Mouse (Mus musculus) c-Kit-positive CD71-positive TER-119-positive erythroid progenitor cells, embryonic 14.5 days (primary cell): ENCODE results near the gene Capg.
"Not testable (repeated sequence)": the region's sequence is repeated elsewhere in the genome, so short reads cannot be mapped to it uniquely, and the experiment has no call there.

Experiments
- DNase-seq: peaks from one replicate; pipeline ENCODE4 v3.0.0-alpha.2; 2013; ENCODE audit warnings: low spot score

The Capg gene

GRCm38 (mm10) chr6:72533555-72533954 lies 10.6 kb upstream of the Capg start:
- DNase-seq = not testable (repeated sequence)

- peak; percentile 60 for DNase-seq
These were observed 10.0 kb upstream of the Capg start for GRCm38 (mm10) chr6:72534035-72534809.

GRCm38 (mm10) chr6:72535165-72535564 lies 9.0 kb upstream of the Capg start:
- DNase-seq = peak; percentile 82

- no peak for DNase-seq
These were observed 6.1 kb upstream of the Capg start for GRCm38 (mm10) chr6:72537998-72538500.

- DNase-seq = peak; percentile 84
These were observed 5.6 kb upstream of the Capg start for GRCm38 (mm10) chr6:72538562-72539031.

GRCm38 (mm10) chr6:72543265-72543850 lies 833 bp upstream of the Capg start:
- DNase-seq = no peak

- DNase-seq = no peak
These were observed 1.2 kb downstream of the Capg start for GRCm38 (mm10) chr6:72545377-72545776.

GRCm38 (mm10) chr6:72547121-72547520 lies 2.9 kb downstream of the Capg start:
- no peak for DNase-seq

GRCm38 (mm10) chr6:72547862-72548261 lies 3.7 kb downstream of the Capg start:
- DNase-seq = no peak

GRCm38 (mm10) chr6:72549041-72549580 lies 4.9 kb downstream of the Capg start:
- peak; percentile 56 for DNase-seq

- DNase-seq = no peak
These were observed 5.8 kb downstream of the Capg start for GRCm38 (mm10) chr6:72550025-72550424.

- no peak for DNase-seq
These were observed 6.4 kb downstream of the Capg start for GRCm38 (mm10) chr6:72550503-72551100.

- DNase-seq = no peak
These were observed 8.2 kb downstream of the Capg start for GRCm38 (mm10) chr6:72552171-72553078.

GRCm38 (mm10) chr6:72553079-72553412 lies 8.9 kb downstream of the Capg start:
- no peak for DNase-seq

GRCm38 (mm10) chr6:72560801-72561200 lies 16.6 kb downstream of the Capg start:
- DNase-seq = no peak

GRCm38 (mm10) chr6:72562486-72562885 lies 18.3 kb downstream of the Capg start:
- no peak for DNase-seq

- DNase-seq = no peak
These were observed 18.7 kb downstream of the Capg start for GRCm38 (mm10) chr6:72562894-72563293.

- DNase-seq = no peak
These were observed 21.3 kb downstream of the Capg start for GRCm38 (mm10) chr6:72565506-72565905.

- peak; percentile 77 for DNase-seq
These were observed 21.9 kb downstream of the Capg start for GRCm38 (mm10) chr6:72566044-72566443.

- DNase-seq = no peak
These were observed 23.3 kb downstream of the Capg start for GRCm38 (mm10) chr6:72567508-72567907.

GRCm38 (mm10) chr6:72568736-72569135 lies 24.5 kb downstream of the Capg start:
- no peak for DNase-seq
